Mouse (Mus musculus): ENCODE measurements around the gene Rtn1. TPM values are rescaled to one million over a fixed set of nuclear protein-coding genes. Genes with fewer than 3 reads are reported as not detected.
"Not testable (repeated sequence)": the region's sequence is repeated elsewhere in the genome, so short reads cannot be mapped to it uniquely, and the experiment has no call there.

The Rtn1 gene
- total RNA-seq, 2 experiments from 2014 or later: 4.0 to 4.8 TPM

- no peak for DNase-seq (ENCODE audit: low spot score in 2 of 2)
These were observed 83.8 kb downstream of the Rtn1 start for GRCm38 (mm10) chr12:72325025-72325424.

- DNase-seq (ENCODE audit: low spot score in 2 of 2): no peak
These were observed 84.5 kb downstream of the Rtn1 start for GRCm38 (mm10) chr12:72324210-72324871.

- no peak for DNase-seq (ENCODE audit: low spot score in 2 of 2)
These were observed 85.1 kb downstream of the Rtn1 start for GRCm38 (mm10) chr12:72323778-72324177.

GRCm38 (mm10) chr12:72315732-72316465 is 93.0 kb downstream of the Rtn1 start:
- no peak for DNase-seq (ENCODE audit: low spot score in 2 of 2)

- DNase-seq (ENCODE audit: low spot score in 2 of 2): no peak
These were observed 98.0 kb downstream of the Rtn1 start for GRCm38 (mm10) chr12:72310818-72311217.

- no peak for DNase-seq (ENCODE audit: low spot score in 2 of 2)
These were observed 100.3 kb downstream of the Rtn1 start for GRCm38 (mm10) chr12:72308506-72308905.

- no peak for DNase-seq (ENCODE audit: low spot score in 2 of 2)
These were observed 102.6 kb downstream of the Rtn1 start for GRCm38 (mm10) chr12:72306281-72306680.

GRCm38 (mm10) chr12:72305421-72305820 is 103.4 kb downstream of the Rtn1 start:
- no peak for DNase-seq (ENCODE audit: low spot score in 2 of 2)

- DNase-seq (ENCODE audit: low spot score in 2 of 2): no peak
These were observed 103.9 kb downstream of the Rtn1 start for GRCm38 (mm10) chr12:72304985-72305384.

GRCm38 (mm10) chr12:72304347-72304688 is 104.5 kb downstream of the Rtn1 start:
- no peak for DNase-seq (ENCODE audit: low spot score in 2 of 2)

GRCm38 (mm10) chr12:72303624-72304346 is 105.1 kb downstream of the Rtn1 start:
- DNase-seq (ENCODE audit: low spot score in 2 of 2): no peak

GRCm38 (mm10) chr12:72301431-72301830 is 107.4 kb downstream of the Rtn1 start:
- DNase-seq (ENCODE audit: low spot score in 2 of 2): no peak

GRCm38 (mm10) chr12:72300971-72301370 is 107.9 kb downstream of the Rtn1 start:
- no peak for DNase-seq (ENCODE audit: low spot score in 2 of 2)

- no peak for DNase-seq (ENCODE audit: low spot score in 2 of 2)
These were observed 110.6 kb downstream of the Rtn1 start for GRCm38 (mm10) chr12:72298222-72298621.

- no peak for DNase-seq (ENCODE audit: low spot score in 2 of 2)
These were observed 112.3 kb downstream of the Rtn1 start for GRCm38 (mm10) chr12:72296552-72296951.

GRCm38 (mm10) chr12:72293185-72293584 is 115.7 kb downstream of the Rtn1 start:
- not testable (repeated sequence) for DNase-seq (ENCODE audit: low spot score in 2 of 2)

GRCm38 (mm10) chr12:72292566-72292965 is 116.3 kb downstream of the Rtn1 start:
- DNase-seq (ENCODE audit: low spot score in 2 of 2): no peak

- no peak for DNase-seq (ENCODE audit: low spot score in 2 of 2)
These were observed 117.6 kb downstream of the Rtn1 start for GRCm38 (mm10) chr12:72291266-72291665.

- DNase-seq (ENCODE audit: low spot score in 2 of 2): no peak
These were observed 120.6 kb downstream of the Rtn1 start for GRCm38 (mm10) chr12:72288215-72288614.

- no peak for DNase-seq (ENCODE audit: low spot score in 2 of 2)
These were observed 121.4 kb downstream of the Rtn1 start for GRCm38 (mm10) chr12:72287332-72288004.

Measured in gastrocnemius, postnatal 4 days (tissue).